Mouse (Mus musculus) myocyte (in vitro differentiated cells): ENCODE data around the gene Slbp.

ENCODE experiments used
- E2F4 ChIP-seq: IDR thresholded peaks from one replicate; pipeline ENCODE4 v1.6.1; 2011; ENCODE audit warnings: mild to moderate bottlenecking, control low read depth, moderate library complexity; ENCODE audit not compliant: insufficient read depth
- MYOD1 ChIP-seq, 3 experiments: IDR thresholded peaks; one replicate each; pipeline ENCODE4 v1.6.1; 2011; ENCODE audit warnings: control low read depth in 2 of 3, low read depth in 2 of 3, mild to moderate bottlenecking in 2 of 3, moderate library complexity in 1 of 3; ENCODE audit not compliant: insufficient read length in 2 of 3, control insufficient read depth in 1 of 3
- POLR2A ChIP-seq: IDR thresholded peaks from one replicate; pipeline ENCODE4 v1.6.1; 2011; ENCODE audit warnings: low read depth, mild to moderate bottlenecking, control low read depth, moderate library complexity; ENCODE audit not compliant: insufficient read length
- POLR2AphosphoS2 ChIP-seq: IDR thresholded peaks from one replicate; pipeline ENCODE4 v1.6.1; 2011; ENCODE audit warnings: low read depth, control low read depth; ENCODE audit not compliant: insufficient read length
- SRF ChIP-seq: IDR thresholded peaks from one replicate; pipeline ENCODE4 v1.6.1; 2011; ENCODE audit warnings: low read depth; ENCODE audit not compliant: control insufficient read depth, insufficient read length
- TCF3 ChIP-seq: IDR thresholded peaks from one replicate; pipeline ENCODE4 v1.6.1; 2011; ENCODE audit warnings: low read depth, control low read depth; ENCODE audit not compliant: insufficient read length
- USF1 ChIP-seq: IDR thresholded peaks from one replicate; pipeline ENCODE4 v1.6.1; 2011; ENCODE audit warnings: low read depth, mild to moderate bottlenecking, control low read depth, moderate library complexity

- TF ChIP-seq MYOD1 (IDR thresholded peaks at IDR 0.05; ENCODE audit: control insufficient read depth in 1 of 3, insufficient read length in 2 of 3, low read depth in 2 of 3) (peak; percentile 86 to 95 (median 90)), POLR2A (no peak), E2F4 (no peak), TCF3 (no peak), POLR2AphosphoS2 (no peak), SRF (no peak), USF1 (no peak)
Observed at GRCm38 (mm10) chr5:33656739-33657138, 4.4 kb upstream of the Slbp start.
